In genomic region chr2:112454125-112454861, GRCm38 (mm10) we compare ENCODE assay signal across 8 mouse cellular contexts. TPM values are rescaled to one million over a fixed set of nuclear protein-coding genes. Genes with fewer than 3 reads are reported as not detected.
DNase-seq lines count a peak whose midpoint lies in the region; ATAC-seq and TF ChIP-seq lines count a peak whose summit lies in the region.

No protein-coding gene starts in this region.

- WGBS in forebrain, embryonic 15.5 days: 33% methylated on average over 17 of the region's 17 CpGs
- 26% methylated on average over 17 of the region's 17 CpGs for WGBS in liver, embryonic 16.5 days (ENCODE audit: insufficient replicate concordance)

- H3K9ac ChIP-seq in CH12.LX (ENCODE audit: insufficient read depth, low read depth): peak overlapping the region; percentile 72
- H3K9ac ChIP-seq in forebrain, embryonic 15.5 days (replicated peaks): peak overlapping the region; percentile 80
- peak overlapping the region; percentile 85 for H3K9ac ChIP-seq in liver, embryonic 16.5 days (ENCODE audit: low read depth, low read length)

- peaks cover 4 to 10% of the 10 kb centered on the region in 2 experiments for H3K36me3 ChIP-seq in CH12.LX (replicated peaks in 1 of 2; ENCODE audit: control insufficient read depth in 1 of 2, insufficient read depth in 1 of 2, low read length in 1 of 2)
- H3K36me3 ChIP-seq in forebrain, embryonic 15.5 days: no peaks in the 10 kb centered on the region
- H3K36me3 ChIP-seq in liver, embryonic 16.5 days (ENCODE audit: control insufficient read depth, insufficient read depth): no peaks in the 10 kb centered on the region

- H3K79me2 ChIP-seq in CH12.LX (replicated peaks; ENCODE audit: control insufficient read depth, extremely low read depth, insufficient read depth, poor library complexity, severe bottlenecking): peaks cover 34% of the 10 kb centered on the region

- no peak for DNase-seq in gastrocnemius, adult 2 months
- no peak for DNase-seq in gastrocnemius, adult 18-20 months (ENCODE audit: low spot score)
- DNase-seq in CH12.LX (ENCODE audit: extremely low read depth): no peak
- DNase-seq in urinary bladder, postnatal 25 days (ENCODE audit: low spot score): no peak
- no peak for DNase-seq in left cerebral cortex, postnatal 25 days (ENCODE audit: low spot score in 2 of 2)

- no peak for TF ChIP-seq POLR2A in CH12.LX (IDR thresholded peaks at IDR 0.05; ENCODE audit: low read depth, low read length)

- no peaks in the 10 kb centered on the region for H3K27me3 ChIP-seq in CH12.LX (replicated peaks)
- H3K27me3 ChIP-seq in forebrain, embryonic 15.5 days: no peaks in the 10 kb centered on the region
- H3K27me3 ChIP-seq in liver, embryonic 16.5 days (ENCODE audit: control insufficient read depth, insufficient read depth, low read depth, low read length): no peaks in the 10 kb centered on the region

- H3K4me3 ChIP-seq in gastrocnemius, adult 2 months: peak overlapping the region; percentile 93
- peak overlapping the region; percentile 76 to 95 (median 92) for H3K4me3 ChIP-seq in CH12.LX (replicated peaks in 1 of 3; ENCODE audit: low read depth in 2 of 3, low read length in 2 of 3, poor library complexity in 1 of 3)
- peak overlapping the region; percentile 59 for H3K4me3 ChIP-seq in forebrain, embryonic 15.5 days
- peak overlapping the region; percentile 82 for H3K4me3 ChIP-seq in liver, embryonic 16.5 days (ENCODE audit: low read depth, low read length)

- dilution Hi-C loops in CH12.LX (cut with MboI; ENCODE audit: extremely low pct_ligation_motif_present, extremely low pct_unique_long_range_greater_than_20kb, low sequenced_read_pairs): no loop called here

- peak overlapping the region; percentile 96 for H3K27ac ChIP-seq in gastrocnemius, adult 2 months
- peak overlapping the region; percentile 23; the same call in 1 of the 2 replicates for H3K27ac ChIP-seq in CH12.LX (ENCODE audit: insufficient read depth, low read depth)
- peak overlapping the region; percentile 73 for H3K27ac ChIP-seq in forebrain, embryonic 15.5 days (replicated peaks)
- peak overlapping the region; percentile 85 for H3K27ac ChIP-seq in liver, embryonic 16.5 days (ENCODE audit: low read length)

- intact Hi-C loops in gastrocnemius, adult 2 months (cut with DNase I): loop anchor here (2.0 kb wide), 1 partner anchor 75 kb away; the partner anchor contains the start of gene Katnbl1
- intact Hi-C loops in left cerebral cortex, postnatal 25 days (cut with DNase I): loop anchor here (1.0 to 2.0 kb wide), 2 partner anchors 75 to 86 kb away; partner anchors contain the start of genes Emc4 and Katnbl1

- H3K4me1 ChIP-seq in CH12.LX (ENCODE audit: control insufficient read depth in 1 of 2, insufficient read depth in 2 of 2): peaks cover 0 to 36% of the 10 kb centered on the region in 2 experiments; a peak in 2 of 4 replicates
- peaks cover 19% of the 10 kb centered on the region for H3K4me1 ChIP-seq in forebrain, embryonic 15.5 days
- H3K4me1 ChIP-seq in liver, embryonic 16.5 days (ENCODE audit: control insufficient read depth, low read depth, low read length): peaks cover 5% of the 10 kb centered on the region

- H3K4me2 ChIP-seq in CH12.LX (ENCODE audit: insufficient read depth, low read depth, poor library complexity, severe bottlenecking): peak overlapping the region; percentile 55
- peak overlapping the region; percentile 66 for H3K4me2 ChIP-seq in forebrain, embryonic 15.5 days (replicated peaks)
- H3K4me2 ChIP-seq in liver, embryonic 16.5 days (ENCODE audit: low read depth, low read length): peak overlapping the region; percentile 81

- no peaks in the 10 kb centered on the region for H3K9me3 ChIP-seq in CH12.LX (replicated peaks; ENCODE audit: low read length)
- no peaks in the 10 kb centered on the region for H3K9me3 ChIP-seq in forebrain, embryonic 15.5 days
- H3K9me3 ChIP-seq in liver, embryonic 16.5 days (replicated peaks; ENCODE audit: control insufficient read depth, low read length): no peaks in the 10 kb centered on the region

- no peak for TF ChIP-seq RAD21 in CH12.LX (IDR thresholded peaks at IDR 0.05; ENCODE audit: low read depth, low read length)

- TF ChIP-seq EP300 in CH12.LX (IDR thresholded peaks at IDR 0.05; ENCODE audit: low read length): no peak

- TF ChIP-seq CTCF in gastrocnemius, adult 2 months (IDR thresholded peaks at IDR 0.05): no peak
- TF ChIP-seq CTCF in CH12.LX (conservative IDR thresholded peaks at IDR 0.05 in 1 of 2, IDR thresholded peaks at IDR 0.05 in 1 of 2; ENCODE audit: low read depth in 2 of 2, low read length in 2 of 2): no peak

- in situ Hi-C loops in CH12.LX (cut with MboI; ENCODE audit: low pct_ligation_motif_present, low pct_unique_long_range_greater_than_20kb, low sequenced_read_pairs): loop anchor here (10.0 kb wide), 1 partner anchor 79 kb away; the partner anchor contains the start of gene Katnbl1

- ATAC-seq in forebrain, embryonic 15.5 days (replicated peaks): peak; percentile 79; the same call in 1 of the 2 replicates
- no peak; the same call in 1 of the 2 replicates for ATAC-seq in liver, embryonic 16.5 days (ENCODE audit: low read depth)
- no peak for ATAC-seq in inflammation-experienced regulatory T-cells, adult 6 months

TF ChIP-seq in CH12.LX, 34 proteins besides CTCF, POLR2A, EP300 and RAD21:
- no peak for TF ChIP-seq E2F4 (IDR thresholded peaks at IDR 0.05; ENCODE audit: insufficient replicate concordance, low read depth, low read length)
- no peak for TF ChIP-seq MAX (IDR thresholded peaks at IDR 0.05; ENCODE audit: low read length)
- TF ChIP-seq CHD1 (IDR thresholded peaks at IDR 0.05; ENCODE audit: low read depth, low read length): no peak
- no peak for TF ChIP-seq GABPA (IDR thresholded peaks at IDR 0.05; ENCODE audit: insufficient replicate concordance, low read depth, low read length)
- TF ChIP-seq JUN (IDR thresholded peaks at IDR 0.05; ENCODE audit: insufficient read depth, low read depth, low read length): no peak
- no peak for TF ChIP-seq NELFE (IDR thresholded peaks at IDR 0.05; ENCODE audit: low read depth, low read length)
- no peak for TF ChIP-seq ZC3H11A (IDR thresholded peaks at IDR 0.05; ENCODE audit: low read depth, low read length)
- no peak for TF ChIP-seq POLR2AphosphoS2 (IDR thresholded peaks at IDR 0.05; ENCODE audit: low read depth, low read length)
- no peak for TF ChIP-seq KAT2A (IDR thresholded peaks at IDR 0.05; ENCODE audit: insufficient replicate concordance, low read length)
- no peak for TF ChIP-seq SIN3A (IDR thresholded peaks at IDR 0.05; ENCODE audit: low read length)
- TF ChIP-seq TBP (conservative IDR thresholded peaks at IDR 0.05; ENCODE audit: low read depth, low read length): no peak
- TF ChIP-seq SMC3 (IDR thresholded peaks at IDR 0.05; ENCODE audit: low read depth, low read length): no peak; the same call in 1 of the 2 replicates
- TF ChIP-seq UBTF (IDR thresholded peaks at IDR 0.05; ENCODE audit: low read depth, low read length): no peak
- no peak for TF ChIP-seq MAZ (IDR thresholded peaks at IDR 0.05; ENCODE audit: low read depth, low read length)
- TF ChIP-seq MAFK (IDR thresholded peaks at IDR 0.05; ENCODE audit: insufficient replicate concordance, low read length): no peak
- no peak for TF ChIP-seq MEF2A (IDR thresholded peaks at IDR 0.05; ENCODE audit: borderline replicate concordance, low read depth, low read length)
- no peak for TF ChIP-seq RCOR1 (conservative IDR thresholded peaks at IDR 0.05; ENCODE audit: low read depth, low read length)
TF ChIP-seq in CH12.LX: peak in this region for 0.

RNA-seq across cellular contexts. Expression of gene Emc7, which starts 0.5 kb away (rescaled TPM):
- total RNA-seq in gastrocnemius, adult 2 months (2021): 10 to 100 TPM; 12.6 to 15.3 TPM
- total RNA-seq in gastrocnemius, adult 18-20 months (2021): 10 to 100 TPM; 12.8 to 13.4 TPM
- total RNA-seq in CH12.LX (2012; rRNA removed) (16.5 and 17.7 TPM in 2 replicates), CH12.LX (2014; rRNA removed) (25.6 and 28.3 TPM in 2 replicates)
- 21.3 and 26.6 TPM in 2 replicates for polyA plus RNA-seq in CH12.LX (2012; ENCODE audit: insufficient read length, low read depth)
- polyA plus RNA-seq in forebrain, embryonic 15.5 days (2015; fragmentation: Nextera tagmentation; extraction: Ambion mirVana): 14.2 and 16.2 TPM in 2 replicates
- 12.9 and 13.2 TPM in 2 replicates for polyA plus RNA-seq in liver, embryonic 16.5 days (2015; fragmentation: Nextera tagmentation; extraction: Ambion mirVana)
- 10 to 100 TPM; 49.7 TPM for total RNA-seq in left cerebral cortex, postnatal 25 days (2021)
- polyA plus RNA-seq in inflammation-experienced regulatory T-cells, adult 6 months (2017; shearing (Covaris generic)): 10 to 100 TPM; 12.9 to 18.2 (median 13.3) TPM

RNA-seq across cellular contexts. Expression of gene Chrm5, which starts 26.3 kb away (rescaled TPM):
- under 1 TPM in 1 of 2 experiments, not detected in 1; 0.20 TPM for total RNA-seq in gastrocnemius, adult 2 months (2021)
- total RNA-seq in gastrocnemius, adult 18-20 months (2021): not detected
- total RNA-seq in CH12.LX (2012; rRNA removed) (not detected in 2 replicates), CH12.LX (2014; rRNA removed) (not detected in 2 replicates)
- not detected in 2 replicates for polyA plus RNA-seq in CH12.LX (2012; ENCODE audit: insufficient read length, low read depth)
- polyA plus RNA-seq in forebrain, embryonic 15.5 days (2015; fragmentation: Nextera tagmentation; extraction: Ambion mirVana): 0.56 and 0.83 TPM in 2 replicates
- not detected in 2 replicates for polyA plus RNA-seq in liver, embryonic 16.5 days (2015; fragmentation: Nextera tagmentation; extraction: Ambion mirVana)
- 1 to 10 TPM in 1 of 2 experiments, under 1 TPM in 1; 0.87 to 2.2 TPM for total RNA-seq in left cerebral cortex, postnatal 25 days (2021)
- polyA plus RNA-seq in inflammation-experienced regulatory T-cells, adult 6 months (2017; shearing (Covaris generic)): not detected

RNA-seq across cellular contexts. Expression of gene Aven, which starts 38.5 kb away (rescaled TPM):
- 10 to 100 TPM; 15.0 to 16.1 TPM for total RNA-seq in gastrocnemius, adult 2 months (2021)
- total RNA-seq in gastrocnemius, adult 18-20 months (2021): 10 to 100 TPM; 11.1 to 15.5 TPM
- total RNA-seq in CH12.LX (2012; rRNA removed) (21.2 and 22.9 TPM in 2 replicates), CH12.LX (2014; rRNA removed) (33.9 and 40.1 TPM in 2 replicates)
- polyA plus RNA-seq in CH12.LX (2012; ENCODE audit: insufficient read length, low read depth): 44.3 and 58.5 TPM in 2 replicates
- polyA plus RNA-seq in forebrain, embryonic 15.5 days (2015; fragmentation: Nextera tagmentation; extraction: Ambion mirVana): 3.6 and 3.7 TPM in 2 replicates
- 3.4 and 3.7 TPM in 2 replicates for polyA plus RNA-seq in liver, embryonic 16.5 days (2015; fragmentation: Nextera tagmentation; extraction: Ambion mirVana)
- 10 to 100 TPM in 1 of 2 experiments, 1 to 10 TPM in 1; 9.6 to 11.4 TPM for total RNA-seq in left cerebral cortex, postnatal 25 days (2021)
- polyA plus RNA-seq in inflammation-experienced regulatory T-cells, adult 6 months (2017; shearing (Covaris generic)): 10 to 100 TPM in 2 of 3 experiments, 1 to 10 TPM in 1; 7.2 to 22.2 (median 12.3) TPM

Comparison
In these comparisons a context has a peak if more than half of its experiments do, and no peak if none do; other contexts are left out.
1. H3K27ac ChIP-seq: peak in every context shown above with its lines; median percentile 96 in gastrocnemius, adult 2 months; 85 in liver, embryonic 16.5 days; 73 in forebrain, embryonic 15.5 days; 23 in CH12.LX.